Mouse (Mus musculus): ENCODE measurements around the gene Irf4. TPM values are rescaled to one million over a fixed set of nuclear protein-coding genes. Genes with fewer than 3 reads are reported as not detected.

Irf4 gene
- polyA plus RNA-seq, 1 experiment from 2014 or later, result 0.07 TPM

DNA sequence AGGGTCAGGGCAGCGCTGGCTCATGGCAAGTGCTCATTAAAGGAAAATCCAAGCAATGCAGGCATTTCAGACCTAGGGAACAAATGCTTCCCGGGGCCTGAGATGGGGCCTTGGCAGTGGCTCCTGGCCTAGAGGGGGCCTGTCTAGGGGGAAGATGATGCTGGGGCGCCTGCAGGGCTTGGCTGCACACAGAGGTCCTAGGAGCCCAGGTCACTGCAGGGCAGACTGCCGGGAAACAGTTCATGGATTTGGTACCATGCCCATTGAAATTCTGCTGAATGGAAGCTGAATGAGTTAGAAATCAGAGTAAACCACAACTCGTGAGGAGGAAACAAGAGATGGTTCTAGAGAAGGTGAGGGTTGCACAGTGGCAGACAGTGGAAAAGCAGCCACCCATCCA, 41.0 kb downstream of the Irf4 start:
- WGBS, result 69% methylated on average over 5 of the region's 5 CpGs
- no peaks in the 10 kb centered on the region for H3K36me3 ChIP-seq
- no peaks in the 10 kb centered on the region for H3K9me3 ChIP-seq
- H3K4me1 ChIP-seq (replicated peaks), result no peaks in the 10 kb centered on the region
- no peak overlapping the region for H3K9ac ChIP-seq (replicated peaks)
- no peak for ATAC-seq
- H3K27ac ChIP-seq, result no peak overlapping the region
- no peak overlapping the region for H3K4me2 ChIP-seq (replicated peaks)
- no peaks in the 10 kb centered on the region for H3K27me3 ChIP-seq
- no peak overlapping the region for H3K4me3 ChIP-seq (replicated peaks)

DNA sequence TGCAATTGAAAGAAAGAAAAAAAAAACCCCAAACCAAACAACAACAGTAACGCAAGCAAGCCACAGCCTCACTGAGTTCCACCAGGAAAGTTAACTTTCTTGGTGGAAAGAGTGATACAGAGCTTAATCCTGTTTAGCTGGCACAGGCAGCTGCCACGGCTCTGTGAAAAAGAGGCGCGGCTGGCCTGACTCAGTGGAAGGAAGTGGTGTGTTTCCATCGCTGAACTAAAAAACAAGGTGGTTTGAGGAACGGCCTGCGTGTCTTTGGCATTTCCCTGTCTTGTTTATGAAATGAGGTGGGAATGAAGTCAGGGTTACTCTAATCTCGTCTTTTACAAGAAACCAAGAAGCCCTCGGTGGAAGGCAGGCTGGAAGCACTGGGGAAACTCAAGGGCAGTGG, 43.3 kb downstream of the Irf4 start:
- Histone ChIP-seq H3K4me3 (replicated peaks) (no peak overlapping the region), H3K36me3 (no peaks in the 10 kb centered on the region), H3K27ac (no peak overlapping the region), H3K4me1 (replicated peaks) (no peaks in the 10 kb centered on the region), H3K27me3 (no peaks in the 10 kb centered on the region), H3K9ac (replicated peaks) (no peak overlapping the region), H3K4me2 (replicated peaks) (no peak overlapping the region), H3K9me3 (no peaks in the 10 kb centered on the region)
- WGBS, result 86% methylated on average over 9 of the region's 9 CpGs
- ATAC-seq, result no peak

DNA sequence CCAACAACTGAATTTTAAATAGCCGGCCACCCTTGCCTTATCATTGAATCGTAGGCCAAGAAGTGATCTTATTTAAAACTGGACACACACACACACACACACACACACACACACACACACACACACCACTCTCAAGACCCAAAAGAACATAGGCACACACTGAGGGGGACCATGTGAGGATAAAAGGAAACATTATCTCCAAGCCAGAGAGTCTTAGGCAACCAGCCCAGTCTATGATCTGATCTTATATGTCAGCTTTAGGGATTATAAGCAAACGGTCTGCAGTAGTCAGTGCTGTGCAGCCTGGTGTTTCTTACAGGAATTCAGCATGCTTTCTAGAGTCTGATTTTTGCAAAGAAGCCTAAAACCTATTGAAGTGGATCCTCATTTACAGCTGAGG, 43.7 kb downstream of the Irf4 start:
- no peaks in the 10 kb centered on the region for H3K36me3 ChIP-seq
- WGBS, result 72% methylated on average over 3 of the region's 3 CpGs
- no peaks in the 10 kb centered on the region for H3K9me3 ChIP-seq
- H3K4me2 ChIP-seq (replicated peaks), result no peak overlapping the region
- H3K9ac ChIP-seq (replicated peaks), result no peak overlapping the region
- no peaks in the 10 kb centered on the region for H3K4me1 ChIP-seq (replicated peaks)
- H3K27me3 ChIP-seq, result no peaks in the 10 kb centered on the region
- no peak overlapping the region for H3K27ac ChIP-seq
- no peak overlapping the region for H3K4me3 ChIP-seq (replicated peaks)
- ATAC-seq, result no peak

DNA sequence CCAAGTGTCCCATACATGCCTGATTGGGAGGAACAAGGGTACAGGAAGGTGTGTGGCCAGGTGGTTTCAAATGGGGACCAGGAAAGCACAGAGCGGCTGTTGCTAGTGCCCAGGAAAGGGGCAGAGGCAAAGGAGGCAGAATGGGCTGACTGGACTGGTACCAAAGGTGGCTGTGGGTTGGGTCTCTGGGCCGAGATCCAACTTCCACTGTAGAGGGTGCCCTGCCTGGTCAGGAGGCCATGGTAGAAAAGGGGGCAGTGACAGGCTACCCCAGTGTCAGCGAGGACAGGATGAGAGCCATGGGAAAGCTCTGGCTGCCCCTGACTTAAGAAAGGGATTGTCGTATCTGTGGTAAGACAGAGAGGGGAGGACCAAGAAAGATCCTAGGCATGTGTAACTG, 44.2 kb downstream of the Irf4 start:
- no peak for ATAC-seq
- no peaks in the 10 kb centered on the region for H3K36me3 ChIP-seq
- 92% methylated on average over 4 of the region's 4 CpGs for WGBS
- no peaks in the 10 kb centered on the region for H3K27me3 ChIP-seq
- H3K4me2 ChIP-seq (replicated peaks), result no peak overlapping the region
- H3K27ac ChIP-seq, result no peak overlapping the region
- H3K4me3 ChIP-seq (replicated peaks), result no peak overlapping the region
- H3K4me1 ChIP-seq (replicated peaks), result no peaks in the 10 kb centered on the region
- no peak overlapping the region for H3K9ac ChIP-seq (replicated peaks)
- no peaks in the 10 kb centered on the region for H3K9me3 ChIP-seq

DNA sequence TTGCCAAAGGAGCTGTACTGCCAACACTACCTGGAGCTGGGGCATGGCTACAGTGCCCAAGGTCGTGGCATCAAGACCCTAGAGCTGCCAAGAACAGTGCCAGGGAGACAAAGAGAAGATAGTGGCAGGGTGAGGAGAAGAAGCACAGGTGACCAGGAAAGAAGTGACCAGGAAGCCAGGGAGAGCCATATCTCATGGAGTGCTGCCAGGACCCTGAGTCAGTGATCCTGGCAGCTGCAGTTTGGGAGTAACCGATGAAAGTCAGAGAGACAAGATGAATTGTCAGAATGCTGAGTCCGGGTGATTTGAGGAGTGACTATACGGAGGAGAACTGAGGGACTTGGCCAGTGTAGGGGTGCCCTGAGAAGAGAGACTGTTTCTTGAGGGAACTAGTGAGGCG, 44.6 kb downstream of the Irf4 start:
- Histone ChIP-seq H3K9ac (replicated peaks) (no peak overlapping the region), H3K9me3 (no peaks in the 10 kb centered on the region), H3K4me1 (replicated peaks) (no peaks in the 10 kb centered on the region), H3K4me2 (replicated peaks) (no peak overlapping the region), H3K36me3 (no peaks in the 10 kb centered on the region), H3K27me3 (no peaks in the 10 kb centered on the region), H3K27ac (no peak overlapping the region), H3K4me3 (replicated peaks) (no peak overlapping the region)
- WGBS, result 89% methylated on average over 5 of the region's 5 CpGs
- ATAC-seq, result no peak

DNA sequence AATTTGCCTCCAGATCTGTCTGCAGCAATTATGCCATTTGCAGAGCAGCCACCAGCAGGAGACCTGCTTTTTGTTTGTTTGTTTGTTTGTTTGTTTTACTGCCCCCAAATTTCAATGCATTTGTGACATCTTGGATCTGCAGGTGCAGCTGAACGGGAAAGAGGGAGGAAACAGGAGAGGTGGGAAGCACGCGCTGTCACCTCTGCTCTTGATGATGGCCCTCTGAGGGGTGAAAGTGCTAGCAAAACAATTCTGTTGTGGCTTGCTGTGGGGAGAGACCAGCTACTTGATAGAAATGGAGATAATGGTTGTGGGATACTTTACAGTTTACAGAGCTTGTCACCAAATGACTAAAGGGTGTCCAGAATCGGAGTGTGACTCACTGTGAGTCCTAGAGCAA, 46.9 kb downstream of the Irf4 start:
- WGBS, result 96% methylated on average over 4 of the region's 4 CpGs

DNA sequence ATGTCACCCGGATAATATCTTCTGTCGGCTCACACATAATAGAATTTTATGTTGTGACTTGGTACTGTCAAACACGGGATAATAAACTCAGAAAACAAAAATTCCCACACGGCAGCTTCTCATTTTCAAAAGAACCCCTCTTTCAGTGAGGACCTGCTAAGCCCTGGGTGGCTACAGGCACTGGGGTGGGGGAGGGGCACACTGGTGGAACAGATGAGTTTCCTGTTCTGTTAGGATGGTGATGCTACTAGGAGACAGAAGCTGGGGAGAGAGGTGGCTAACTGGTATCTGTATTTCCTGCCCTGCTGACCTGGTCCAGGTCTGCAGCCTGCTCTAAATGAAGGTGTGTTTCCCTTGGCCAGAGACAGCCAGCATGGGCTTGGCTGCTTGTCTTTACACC, 52.9 kb downstream of the Irf4 start:
- H3K36me3 ChIP-seq, result no peaks in the 10 kb centered on the region
- H3K9me3 ChIP-seq, result no peaks in the 10 kb centered on the region
- ATAC-seq, result no peak
- H3K4me3 ChIP-seq (replicated peaks), result no peak overlapping the region
- H3K4me1 ChIP-seq (replicated peaks), result no peaks in the 10 kb centered on the region
- no peak overlapping the region for H3K9ac ChIP-seq (replicated peaks)
- H3K27ac ChIP-seq, result no peak overlapping the region
- 81% methylated on average over 4 of the region's 4 CpGs for WGBS
- H3K4me2 ChIP-seq (replicated peaks), result no peak overlapping the region
- no peaks in the 10 kb centered on the region for H3K27me3 ChIP-seq

More for the DNA sequence above, 46.9 kb downstream of the Irf4 start:
- H3K9ac ChIP-seq (replicated peaks), result no peak overlapping the region
- no peaks in the 10 kb centered on the region for H3K27me3 ChIP-seq
- no peaks in the 10 kb centered on the region for H3K36me3 ChIP-seq
- no peak for ATAC-seq
- H3K27ac ChIP-seq, result no peak overlapping the region
- H3K4me1 ChIP-seq (replicated peaks), result no peaks in the 10 kb centered on the region
- no peaks in the 10 kb centered on the region for H3K9me3 ChIP-seq
- no peak overlapping the region for H3K4me2 ChIP-seq (replicated peaks)
- H3K4me3 ChIP-seq (replicated peaks), result no peak overlapping the region

DNA sequence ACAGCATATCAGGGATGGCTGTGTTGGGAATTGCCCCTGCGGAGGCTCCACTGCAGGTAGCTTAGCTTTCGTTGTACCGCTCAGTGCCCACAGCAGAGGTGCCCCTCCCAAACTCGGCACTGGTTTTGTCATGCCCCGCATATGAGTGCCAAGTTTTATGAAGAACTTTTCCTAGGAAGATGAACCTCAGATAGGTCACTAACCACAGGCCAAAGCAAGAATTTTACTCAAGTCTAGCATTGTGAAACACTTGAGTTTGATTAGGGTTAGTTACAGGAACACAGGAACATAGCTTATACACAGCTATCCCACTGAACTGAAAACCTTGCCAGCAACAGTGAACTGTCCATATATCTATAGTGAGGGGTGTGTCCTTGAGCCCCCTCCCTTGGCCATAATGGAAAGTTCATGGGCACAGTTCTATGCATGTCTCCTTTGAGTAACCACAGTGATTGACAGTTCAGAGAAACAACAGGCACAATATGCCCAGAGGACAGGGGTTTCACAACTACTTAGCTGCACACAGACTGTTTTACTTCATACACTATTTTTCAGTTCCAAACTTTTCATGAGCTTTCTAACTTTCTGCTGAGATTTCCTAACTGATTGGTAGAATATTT, 53.4 kb downstream of the Irf4 start:
- Histone ChIP-seq H3K27me3 (no peaks in the 10 kb centered on the region), H3K36me3 (no peaks in the 10 kb centered on the region), H3K9me3 (no peaks in the 10 kb centered on the region), H3K4me1 (replicated peaks) (no peaks in the 10 kb centered on the region), H3K9ac (replicated peaks) (no peak overlapping the region), H3K4me2 (replicated peaks) (no peak overlapping the region), H3K4me3 (replicated peaks) (no peak overlapping the region), H3K27ac (no peak overlapping the region)
- ATAC-seq, result no peak
- WGBS, result 90% methylated on average over 5 of the region's 5 CpGs

DNA sequence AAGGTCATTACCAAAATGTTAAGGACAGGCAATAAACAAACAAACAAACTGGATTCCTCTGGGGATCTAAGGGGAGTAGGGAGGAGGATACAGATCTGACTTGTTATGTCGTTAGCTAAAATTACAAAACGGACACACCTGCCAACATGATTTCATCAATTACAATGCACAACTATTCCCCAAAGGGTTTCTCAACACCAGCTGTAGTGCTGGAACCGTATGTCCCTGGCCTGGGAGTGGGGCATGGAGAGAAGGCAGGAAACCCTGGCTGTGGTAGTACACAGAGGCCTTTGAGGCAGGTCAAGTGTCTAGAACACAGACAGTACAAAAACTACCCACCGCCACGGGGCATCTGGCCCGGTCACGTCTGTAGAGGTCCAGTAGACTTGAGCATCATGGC, 60.2 kb downstream of the Irf4 start:
- Histone ChIP-seq H3K27me3 (no peaks in the 10 kb centered on the region), H3K36me3 (peaks cover 12% of the 10 kb centered on the region; the same call in 1 of the 2 replicates), H3K9me3 (no peaks in the 10 kb centered on the region), H3K4me3 (replicated peaks) (no peak overlapping the region), H3K27ac (no peak overlapping the region), H3K9ac (replicated peaks) (no peak overlapping the region), H3K4me1 (replicated peaks) (no peaks in the 10 kb centered on the region), H3K4me2 (replicated peaks) (no peak overlapping the region)
- no peak for ATAC-seq
- 79% methylated on average over 7 of the region's 7 CpGs for WGBS

DNA sequence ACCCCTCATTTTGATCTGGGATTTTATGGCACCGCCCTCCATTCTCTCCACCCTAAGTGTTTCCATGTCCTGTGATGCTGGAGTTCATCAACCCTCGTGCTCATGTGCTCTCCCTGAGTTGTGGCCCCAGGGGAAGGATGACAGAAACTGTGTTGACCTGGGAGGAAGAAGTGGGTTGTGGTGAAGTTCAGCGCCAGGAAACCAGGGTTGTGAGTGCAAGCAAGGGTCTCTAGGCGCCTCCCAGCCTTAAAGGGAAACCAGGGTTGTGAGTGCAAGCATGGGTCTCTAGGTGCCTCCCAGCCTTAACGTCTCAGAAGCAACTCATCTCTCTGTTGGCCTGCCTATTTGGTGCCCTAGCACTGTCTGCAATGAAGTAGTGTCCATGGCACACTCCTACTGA, 64.4 kb downstream of the Irf4 start:
- Histone ChIP-seq H3K36me3 (peaks cover 43% of the 10 kb centered on the region), H3K27me3 (no peaks in the 10 kb centered on the region), H3K4me2 (replicated peaks) (no peak overlapping the region), H3K9me3 (no peaks in the 10 kb centered on the region), H3K4me3 (replicated peaks) (no peak overlapping the region), H3K27ac (no peak overlapping the region), H3K9ac (replicated peaks) (no peak overlapping the region), H3K4me1 (replicated peaks) (no peaks in the 10 kb centered on the region)
- 91% methylated on average over 5 of the region's 5 CpGs for WGBS
- ATAC-seq, result no peak

DNA sequence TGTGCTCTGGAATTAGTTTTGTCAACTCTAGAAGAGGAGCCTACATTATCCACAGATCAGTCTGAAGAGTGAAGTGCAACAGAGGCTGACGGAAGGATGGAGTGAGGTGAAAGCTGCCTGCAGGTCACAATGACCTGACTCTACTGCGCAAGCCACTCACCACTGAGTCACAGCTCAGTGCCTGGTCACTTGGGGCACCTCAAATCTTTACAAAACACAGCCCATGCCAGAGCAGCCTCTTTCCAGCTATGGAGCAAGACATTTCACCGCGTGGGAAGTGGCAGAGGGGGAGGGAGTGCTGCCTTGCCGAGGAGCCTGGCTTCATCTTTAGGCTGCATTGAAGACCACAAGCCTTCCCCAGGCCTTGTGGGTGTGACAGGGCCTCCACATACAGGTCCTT, 65.2 kb downstream of the Irf4 start:
- H3K9me3 ChIP-seq, result no peaks in the 10 kb centered on the region
- ATAC-seq, result no peak
- H3K4me1 ChIP-seq (replicated peaks), result no peaks in the 10 kb centered on the region
- WGBS, result 91% methylated on average over 5 of the region's 5 CpGs
- H3K4me2 ChIP-seq (replicated peaks), result no peak overlapping the region
- no peak overlapping the region for H3K4me3 ChIP-seq (replicated peaks)
- H3K27me3 ChIP-seq, result no peaks in the 10 kb centered on the region
- no peak overlapping the region for H3K9ac ChIP-seq (replicated peaks)
- peaks cover 50% of the 10 kb centered on the region for H3K36me3 ChIP-seq
- no peak overlapping the region for H3K27ac ChIP-seq
